Mouse (Mus musculus) left cerebral cortex, postnatal 36 days (tissue): ENCODE results near the gene BC005537. TPM values are rescaled to one million over a fixed set of nuclear protein-coding genes. Genes with fewer than 3 reads are reported as not detected.
A peak's percentile ranks its signal among the peaks of the same experiment; 100 is the strongest.

ENCODE experiments used
- DNase-seq, 2 experiments: peaks; one replicate each; pipeline ENCODE4 v3.0.0; 2021 to 2022; ENCODE audit warnings: low spot score in 2 of 2, mixed read lengths in 1 of 2
- intact Hi-C: fragments of 180-260 bp; cut with DNase I; formaldehyde crosslinking; loops from one replicate; pipeline ENCODE4 v1.15.1; 2025
- total RNA-seq, 2 experiments: library from RNA; stranded (reverse); gene quantifications; 2 replicates each; pipeline ENCODE4 v1.2.3; 2021

Gene BC005537
- total RNA-seq, 2 experiments from 2014 or later: 156 to 161 TPM

GRCm38 (mm10) chr13:24798686-24799085 lies 2.8 kb upstream of the BC005537 start:
- intact Hi-C loops: no loop called here
- no peak for DNase-seq

- no peak for DNase-seq
- intact Hi-C loops: no loop called here
Measured at GRCm38 (mm10) chr13:24799378-24799777, 2.1 kb upstream of the BC005537 start.

GRCm38 (mm10) chr13:24799925-24800673 lies 1.4 kb upstream of the BC005537 start:
- peak; percentile 57 to 58 for DNase-seq
- intact Hi-C loops: no loop called here

- intact Hi-C loops: loop anchor here (1.0 kb wide), 1 partner anchor 31 kb away; the partner anchor contains the start of genes Acot13 and Tdp2
- peak; percentile 93 to 95 for DNase-seq
Measured at GRCm38 (mm10) chr13:24800674-24801307, 666 bp upstream of the BC005537 start.

- no peak for DNase-seq
- intact Hi-C loops: no loop called here
Measured at GRCm38 (mm10) chr13:24802131-24802691, 754 bp downstream of the BC005537 start.

GRCm38 (mm10) chr13:24803196-24803595 lies 1.7 kb downstream of the BC005537 start:
- intact Hi-C loops: no loop called here
- DNase-seq: no peak

GRCm38 (mm10) chr13:24806079-24806478 lies 4.6 kb downstream of the BC005537 start:
- DNase-seq: no peak
- intact Hi-C loops: no loop called here

- intact Hi-C loops: no loop called here
- DNase-seq: no peak
Measured at GRCm38 (mm10) chr13:24812521-24812920, 11.1 kb downstream of the BC005537 start.

GRCm38 (mm10) chr13:24814616-24815015 lies 13.2 kb downstream of the BC005537 start:
- intact Hi-C loops: no loop called here
- no peak for DNase-seq

- intact Hi-C loops: no loop called here
- no peak for DNase-seq
Measured at GRCm38 (mm10) chr13:24816125-24817092, 15.0 kb downstream of the BC005537 start.

GRCm38 (mm10) chr13:24819931-24820330 lies 18.5 kb downstream of the BC005537 start:
- DNase-seq: no peak
- intact Hi-C loops: no loop called here

GRCm38 (mm10) chr13:24822663-24823343 lies 21.3 kb downstream of the BC005537 start:
- intact Hi-C loops: no loop called here
- DNase-seq: peak in 1 of 2 experiments; percentile 23

GRCm38 (mm10) chr13:24824647-24825046 lies 23.2 kb downstream of the BC005537 start:
- DNase-seq: no peak
- intact Hi-C loops: no loop called here

GRCm38 (mm10) chr13:24825587-24825986 lies 24.1 kb downstream of the BC005537 start:
- intact Hi-C loops: no loop called here
- DNase-seq: no peak

- DNase-seq: no peak
- intact Hi-C loops: no loop called here
Measured at GRCm38 (mm10) chr13:24826116-24826515, 24.7 kb downstream of the BC005537 start.

GRCm38 (mm10) chr13:24830756-24831352 lies 29.4 kb downstream of the BC005537 start:
- intact Hi-C loops: loop anchor here (1.0 kb wide), 1 partner anchor 30 kb away; the partner anchor contains the start of gene BC005537
- DNase-seq: no peak

GRCm38 (mm10) chr13:24831353-24832130 lies 30.1 kb downstream of the BC005537 start, which contains the start of the genes Acot13 and Tdp2:
Gene Acot13 (minus strand): TSS chr13:24831540.
Gene Tdp2 (plus strand): TSS chr13:24831679.
- intact Hi-C loops: loop anchor here (1.0 kb wide), 1 partner anchor 30 kb away; the partner anchor contains the start of gene BC005537
- peak; percentile 91 to 94 for DNase-seq
